Mouse (Mus musculus) hindbrain, embryonic 15.5 days (tissue): ENCODE measurements around the gene Doc2g. TPM values are rescaled to one million over a fixed set of nuclear protein-coding genes. Genes with fewer than 3 reads are reported as not detected.
A peak's percentile ranks its signal among the peaks of the same experiment; 100 is the strongest.
"Not testable (repeated sequence)": the region's sequence is repeated elsewhere in the genome, so short reads cannot be mapped to it uniquely, and the experiment has no call there.

ENCODE experiments used
- ATAC-seq: fragments of 200-750 bp; cut with Nextera tagmentation; 2 replicates; pipeline ENCODE4 v1.8.0; 2017; ENCODE audit warnings: low read depth, moderate number of reproducible peaks, moderate TSS enrichment; ENCODE audit not compliant: low FRiP score
- H3K27ac ChIP-seq: fragments of 300-500 bp; sonication (generic); replicated peaks from 2 replicates; pipeline ENCODE4 v1.5.1; 2015; ENCODE audit warnings: mild to moderate bottlenecking, inconsistent platforms
- H3K27me3 ChIP-seq: fragments of 300-500 bp; sonication (generic); 2 replicates; pipeline ENCODE4 v1.6.1; 2015; ENCODE audit warnings: control low read depth, inconsistent platforms
- H3K36me3 ChIP-seq: fragments of 300-500 bp; sonication (generic); 2 replicates; pipeline ENCODE4 v1.6.1; 2015; ENCODE audit warnings: control low read depth, inconsistent platforms
- H3K4me1 ChIP-seq: fragments of 300-500 bp; sonication (generic); replicated peaks from 2 replicates; pipeline ENCODE4 v1.6.1; 2015; ENCODE audit warnings: control low read depth, inconsistent platforms
- H3K4me2 ChIP-seq: fragments of 300-500 bp; sonication (generic); 2 replicates; pipeline ENCODE4 v1.6.1; 2015; ENCODE audit warnings: moderate library complexity, mild to moderate bottlenecking, inconsistent platforms
- H3K4me3 ChIP-seq: fragments of 300-500 bp; sonication (generic); 2 replicates; pipeline ENCODE4 v1.5.1; 2015; ENCODE audit warnings: mild to moderate bottlenecking, inconsistent platforms
- H3K9ac ChIP-seq: fragments of 300-500 bp; sonication (generic); 2 replicates; pipeline ENCODE4 v1.6.1; 2015; ENCODE audit warnings: inconsistent platforms
- H3K9me3 ChIP-seq: fragments of 300-500 bp; sonication (generic); 2 replicates; pipeline ENCODE4 v1.6.1; 2016; ENCODE audit warnings: control low read depth, inconsistent platforms
- WGBS: fragments of 180-500 bp; shearing (Covaris S2); methylation state at CpG from one replicate; pipeline ENCODE4 v1.1.7; 2015; 5-methylcytosine and 5-hydroxymethylcytosine counted together
- polyA plus RNA-seq: library from polyadenylated mRNA; unstranded; fragments of >200 nt; fragmentation: Nextera tagmentation; extraction: Ambion mirVana; gene quantifications from 2 replicates; pipeline ENCODE4 v1.2.1, GENCODE M21; 2015

Gene Doc2g
- polyA plus RNA-seq, 1 experiment from 2014 or later, result 5.9 TPM

GRCm38 (mm10) chr19:4032668-4033067 lies 29.6 kb downstream of the Doc2g start:
- H3K36me3 ChIP-seq, result peaks cover 4% of the 10 kb centered on the region; the same call in 1 of the 2 replicates
- no peaks in the 10 kb centered on the region for H3K9me3 ChIP-seq
- no peak overlapping the region for H3K9ac ChIP-seq
- H3K27ac ChIP-seq, result no peak overlapping the region
- no peaks in the 10 kb centered on the region for H3K27me3 ChIP-seq
- WGBS, result 68% methylated on average over 7 of the region's 7 CpGs
- H3K4me1 ChIP-seq, result peaks cover 12% of the 10 kb centered on the region
- no peak overlapping the region for H3K4me2 ChIP-seq
- ATAC-seq, result no peak
- no peak overlapping the region for H3K4me3 ChIP-seq

- no peaks in the 10 kb centered on the region for H3K9me3 ChIP-seq
- no peak overlapping the region for H3K27ac ChIP-seq
- WGBS, result 67% methylated on average over 3 of the region's 3 CpGs
- H3K36me3 ChIP-seq, result peaks cover 4% of the 10 kb centered on the region; the same call in 1 of the 2 replicates
- no peak overlapping the region for H3K4me2 ChIP-seq
- ATAC-seq, result no peak
- H3K4me3 ChIP-seq, result no peak overlapping the region
- H3K9ac ChIP-seq, result no peak overlapping the region
- H3K27me3 ChIP-seq, result no peaks in the 10 kb centered on the region
- peaks cover 17% of the 10 kb centered on the region for H3K4me1 ChIP-seq
Observed at GRCm38 (mm10) chr19:4033298-4033697, 30.2 kb downstream of the Doc2g start.

DNA sequence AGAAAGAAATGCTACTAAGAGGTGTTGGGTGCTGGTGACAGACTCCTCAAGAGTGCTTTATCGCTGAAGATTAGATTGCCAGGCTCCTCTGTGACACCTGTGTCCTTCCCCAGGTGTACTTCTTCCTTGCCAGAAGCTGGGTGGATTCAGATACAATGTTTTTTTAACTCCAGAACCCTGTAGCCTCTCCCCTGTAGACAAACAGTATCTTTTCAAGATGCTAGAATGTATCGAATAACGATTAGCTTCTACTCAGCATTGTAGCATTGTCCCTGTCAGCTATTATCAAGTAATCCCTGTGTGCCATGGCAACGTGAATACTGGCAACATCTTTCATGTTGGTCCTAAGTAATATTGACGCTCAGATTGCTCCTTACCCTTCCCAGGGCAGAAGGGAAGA lies 30.6 kb downstream of the Doc2g start:
- Histone ChIP-seq H3K27me3 (no peaks in the 10 kb centered on the region), H3K9ac (no peak overlapping the region), H3K4me1 (peaks cover 19% of the 10 kb centered on the region), H3K9me3 (no peaks in the 10 kb centered on the region), H3K4me2 (no peak overlapping the region), H3K27ac (no peak overlapping the region), H3K4me3 (no peak overlapping the region), H3K36me3 (peaks cover 4% of the 10 kb centered on the region; the same call in 1 of the 2 replicates)
- WGBS, result 64% methylated on average over 5 of the region's 5 CpGs
- no peak for ATAC-seq

DNA sequence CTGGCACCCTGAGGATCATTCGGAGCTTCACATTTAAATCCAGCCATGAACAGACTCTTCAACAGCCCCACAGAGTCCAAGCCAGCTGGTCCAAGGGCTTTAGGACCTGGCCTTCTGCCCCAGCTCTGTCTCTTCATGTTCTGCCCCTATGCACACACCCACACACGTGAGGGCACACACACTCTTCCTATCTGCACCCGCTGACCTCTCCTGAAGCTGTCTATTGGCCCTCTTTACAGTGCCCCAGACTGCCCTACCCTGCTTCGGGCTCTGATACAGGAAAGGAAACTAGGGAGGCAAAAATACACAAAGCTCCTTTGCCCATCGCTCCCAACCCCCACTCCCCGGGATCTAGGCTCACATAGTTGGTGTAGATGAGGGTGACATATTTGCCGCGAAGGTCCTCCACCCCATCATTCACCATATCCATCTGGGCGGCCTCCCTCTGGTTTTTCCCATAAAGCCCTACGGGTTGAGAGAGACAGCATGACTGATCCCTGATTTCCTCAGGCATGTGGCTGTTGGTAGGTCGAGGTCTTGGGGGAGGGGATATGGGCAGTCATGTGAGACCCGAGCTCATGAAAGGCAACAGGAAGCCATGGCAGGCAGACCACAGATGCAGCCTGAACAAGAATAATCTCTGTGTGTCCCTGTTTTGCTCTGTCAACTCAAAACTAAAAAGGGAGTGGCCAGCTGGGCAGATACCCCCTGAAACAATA lies 33.4 kb downstream of the Doc2g start:
- Histone ChIP-seq H3K9ac (no peak overlapping the region), H3K27ac (no peak overlapping the region), H3K36me3 (peaks cover 4% of the 10 kb centered on the region; the same call in 1 of the 2 replicates), H3K4me1 (peaks cover 19% of the 10 kb centered on the region), H3K4me2 (peak overlapping the region; percentile 18), H3K27me3 (no peaks in the 10 kb centered on the region), H3K4me3 (no peak overlapping the region), H3K9me3 (no peaks in the 10 kb centered on the region)
- 76% methylated on average over 12 of the region's 12 CpGs for WGBS
- ATAC-seq, result no peak

DNA sequence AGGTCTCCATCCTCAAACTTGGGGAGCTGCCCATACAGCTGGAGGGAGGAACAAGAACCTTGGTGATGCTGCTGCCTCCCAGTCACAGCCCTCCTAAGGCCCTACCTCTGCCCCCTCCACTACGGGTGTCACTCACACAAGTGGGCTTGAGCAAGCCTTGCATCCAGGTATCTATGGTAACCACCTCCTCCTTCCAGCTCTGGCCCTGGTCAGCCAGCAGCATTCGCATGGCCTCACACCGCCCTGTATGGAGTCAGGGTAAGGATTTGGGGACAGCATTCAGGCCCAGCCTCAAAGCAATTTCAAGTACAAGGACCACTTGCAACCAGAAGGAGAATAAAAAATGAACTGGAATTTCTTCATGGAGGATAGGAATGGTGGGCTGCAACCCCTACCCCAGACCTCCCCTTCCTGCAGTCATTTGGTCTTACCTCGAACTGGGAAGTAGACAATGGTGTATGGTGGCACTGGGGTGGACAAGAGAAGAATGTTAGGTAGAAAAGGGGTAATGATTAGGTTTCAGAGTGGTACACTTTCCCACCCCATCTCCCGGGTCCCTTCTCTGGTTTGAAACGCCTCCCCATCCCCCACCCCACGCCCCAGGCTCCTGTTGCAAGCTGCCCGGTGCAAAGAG lies 34.2 kb downstream of the Doc2g start:
- H3K4me2 ChIP-seq, result peak overlapping the region; percentile 69
- 22% methylated on average over 7 of the region's 8 CpGs for WGBS
- H3K9ac ChIP-seq, result peak overlapping the region; percentile 63
- ATAC-seq, result 0 out of 2 replicates have a peak, but pooled peaks have one; percentile 52
- peak overlapping the region; percentile 60 for H3K4me3 ChIP-seq
- H3K9me3 ChIP-seq, H3K27me3 ChIP-seq, H3K36me3 ChIP-seq: not testable (repeated sequence)
- H3K27ac ChIP-seq, result peak overlapping the region; percentile 74
- H3K4me1 ChIP-seq, result peaks cover 19% of the 10 kb centered on the region

DNA sequence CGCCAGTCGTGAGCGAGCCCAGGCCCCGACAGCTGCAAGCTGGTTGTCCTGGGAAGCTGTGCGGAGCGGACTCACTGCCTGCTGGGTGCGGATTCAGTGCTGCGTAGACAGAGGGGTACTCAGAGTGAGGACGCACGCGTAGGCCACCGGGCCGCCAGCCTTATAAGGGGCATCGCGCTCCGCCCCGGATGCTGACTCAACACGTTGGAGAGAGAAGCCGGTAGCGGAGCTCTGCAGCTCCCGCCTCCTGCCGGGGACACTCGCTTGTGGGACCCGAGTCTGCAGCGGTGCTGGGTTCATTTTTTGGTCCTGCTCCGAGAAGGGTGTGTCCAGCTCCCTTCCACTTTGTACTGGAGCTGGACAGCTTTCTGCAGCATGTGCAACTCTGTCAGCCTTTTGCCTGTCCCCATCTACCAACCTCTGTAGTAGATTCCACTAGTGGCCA lies 34.7 kb downstream of the Doc2g start, which contains the start of gene Gstp1:
Gene Gstp1, minus strand, starts transcription at position 198 of the 445 bp plus-strand sequence.
- peaks cover 4% of the 10 kb centered on the region; the same call in 1 of the 2 replicates for H3K36me3 ChIP-seq
- H3K9me3 ChIP-seq, result no peaks in the 10 kb centered on the region
- 0% methylated on average over 26 of the region's 26 CpGs for WGBS
- H3K9ac ChIP-seq, result peak within 1 kb of the TSS; percentile 63
- H3K4me2 ChIP-seq, result peak within 1 kb of the TSS; percentile 69
- no peaks in the 10 kb centered on the region for H3K27me3 ChIP-seq
- H3K4me1 ChIP-seq, result peaks cover 19% of the 10 kb centered on the region
- peak within 1 kb of the TSS; percentile 74 for H3K27ac ChIP-seq
- peak; percentile 91 for ATAC-seq
- peak within 1 kb of the TSS; percentile 60 for H3K4me3 ChIP-seq

GRCm38 (mm10) chr19:4040941-4041340 lies 37.8 kb downstream of the Doc2g start:
- not testable (repeated sequence) for H3K27ac ChIP-seq, H3K36me3 ChIP-seq, H3K27me3 ChIP-seq, H3K9me3 ChIP-seq, ATAC-seq, H3K4me2 ChIP-seq, H3K9ac ChIP-seq, H3K4me3 ChIP-seq
- 91% methylated on average over 5 of the region's 5 CpGs for WGBS
- peaks cover 19% of the 10 kb centered on the region for H3K4me1 ChIP-seq

DNA sequence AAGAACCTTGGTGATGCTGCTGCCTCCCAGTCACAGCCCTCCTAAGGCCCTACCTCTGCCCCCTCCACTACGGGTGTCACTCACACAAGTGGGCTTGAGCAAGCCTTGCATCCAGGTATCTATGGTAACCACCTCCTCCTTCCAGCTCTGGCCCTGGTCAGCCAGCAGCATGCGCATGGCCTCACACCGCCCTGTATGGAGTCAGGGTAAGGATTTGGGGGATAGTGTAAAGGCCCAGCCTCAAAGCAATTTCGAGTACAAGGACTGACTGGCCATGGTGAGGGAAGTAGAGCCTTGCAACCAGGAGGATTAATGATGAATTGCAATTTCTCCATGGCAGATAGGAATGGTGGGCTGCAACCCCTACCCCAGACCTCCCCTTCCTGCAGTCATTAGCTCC lies 38.4 kb downstream of the Doc2g start:
- H3K9me3 ChIP-seq, H3K4me2 ChIP-seq, H3K36me3 ChIP-seq, H3K4me3 ChIP-seq, H3K27me3 ChIP-seq, ATAC-seq, H3K27ac ChIP-seq, H3K9ac ChIP-seq: not testable (repeated sequence)
- 89% methylated on average over 3 of the region's 4 CpGs for WGBS
- peaks cover 13% of the 10 kb centered on the region for H3K4me1 ChIP-seq

DNA sequence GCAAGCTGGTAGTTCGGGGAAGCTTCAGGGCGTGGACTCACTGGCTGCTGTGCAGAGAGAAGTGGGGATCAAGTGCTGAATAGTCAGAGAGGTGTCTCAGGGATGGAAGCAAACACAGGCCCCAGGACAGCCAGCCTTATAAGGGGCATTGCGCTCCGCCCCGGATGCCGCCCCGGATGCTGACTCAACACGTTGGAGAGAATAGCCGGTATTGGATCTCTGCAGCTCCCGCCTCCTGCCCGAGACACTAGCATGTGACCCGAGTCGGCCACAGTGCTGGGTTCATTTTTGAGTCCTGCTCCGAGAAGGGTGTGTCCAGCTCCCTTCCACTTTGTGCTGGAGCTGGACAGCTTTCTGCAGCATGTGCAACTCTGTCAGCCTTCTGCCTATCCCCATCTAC lies 39.0 kb downstream of the Doc2g start:
- Histone ChIP-seq H3K27me3 (no peaks in the 10 kb centered on the region), H3K27ac (no peak overlapping the region), H3K4me2 (no peak overlapping the region), H3K4me3 (no peak overlapping the region), H3K36me3 (no peaks in the 10 kb centered on the region), H3K9ac (no peak overlapping the region), H3K9me3 (no peaks in the 10 kb centered on the region), H3K4me1 (peaks cover 11% of the 10 kb centered on the region)
- WGBS, result 77% methylated on average over 14 of the region's 14 CpGs
- no peak for ATAC-seq

- ATAC-seq, H3K9ac ChIP-seq, H3K4me3 ChIP-seq, H3K4me1 ChIP-seq, H3K9me3 ChIP-seq, H3K27me3 ChIP-seq, H3K4me2 ChIP-seq, H3K36me3 ChIP-seq, H3K27ac ChIP-seq: not testable (repeated sequence)
- WGBS, result 91% methylated on average over 5 of the region's 5 CpGs
Observed at GRCm38 (mm10) chr19:4044109-4044508, 41.0 kb downstream of the Doc2g start.

DNA sequence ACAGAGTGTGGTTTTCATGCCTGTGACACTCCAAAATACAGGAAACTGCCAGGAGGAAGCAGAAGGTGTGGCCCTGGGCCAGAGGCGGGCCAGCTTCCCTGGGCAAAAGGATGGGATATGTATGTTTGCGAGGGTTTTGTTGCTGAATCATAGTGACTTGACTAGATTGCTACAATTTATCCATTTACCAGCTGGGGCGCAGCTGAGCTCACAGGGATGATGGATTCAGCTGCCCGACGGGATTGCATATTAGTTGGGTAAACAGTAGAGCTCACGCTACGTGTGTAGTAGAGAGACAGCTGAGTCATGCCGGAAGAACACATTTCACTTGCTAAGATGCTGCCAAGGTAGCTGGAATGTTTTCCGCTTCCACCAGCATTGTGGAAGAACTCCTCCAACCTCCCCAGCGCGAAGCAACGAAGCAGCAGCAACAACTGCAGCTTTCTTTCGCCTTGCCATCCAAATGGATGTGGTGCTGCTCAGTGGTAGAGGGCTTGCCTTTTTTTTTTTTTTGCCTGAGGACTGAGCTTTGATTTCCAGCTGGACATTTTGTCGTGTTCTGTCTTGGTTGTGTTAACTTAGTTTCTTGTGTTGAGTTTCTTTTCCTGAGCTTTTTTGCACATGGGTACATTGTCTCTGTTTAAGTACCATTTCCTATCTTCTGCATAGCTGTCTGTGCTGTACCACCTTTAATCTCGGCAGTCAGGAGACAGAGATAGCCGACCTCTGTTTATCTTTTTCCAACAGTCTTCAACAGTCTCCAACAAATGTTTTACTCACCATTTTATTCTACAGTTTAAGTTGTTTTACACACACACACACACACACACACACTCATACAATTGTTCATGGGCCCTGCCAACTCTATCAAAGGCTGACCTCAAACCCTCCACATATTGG lies 43.1 kb downstream of the Doc2g start, which contains the start of gene Gstp2:
Gene Gstp2, minus strand, starts transcription at position 58 of the 900 bp plus-strand sequence.
- Histone ChIP-seq H3K9me3 (no peaks in the 10 kb centered on the region), H3K36me3 (no peaks in the 10 kb centered on the region), H3K27me3 (no peaks in the 10 kb centered on the region), H3K4me1 (no peaks in the 10 kb centered on the region), H3K27ac (0 out of 2 replicates have a peak within 1 kb of the TSS, but pooled peaks have one; percentile 1), H3K4me3 (no peak within 1 kb of the TSS), H3K4me2 (peak within 1 kb of the TSS; percentile 40), H3K9ac (no peak within 1 kb of the TSS)
- ATAC-seq, result peak; percentile 15; the same call in 1 of the 2 replicates
- WGBS, result 47% methylated on average over 16 of the region's 16 CpGs
